Mouse (Mus musculus) spleen, adult 2 months (tissue): Measurements from ENCODE around the gene Mpnd. TPM values are rescaled to one million over a fixed set of nuclear protein-coding genes. Genes with fewer than 3 reads are reported as not detected.

Experiments
- DNase-seq, 2 experiments: peaks; one replicate each; pipeline versions ENCODE4 v3.0.0 to v3.0.0-alpha.2; 2012 to 2021; ENCODE audit warnings: low spot score in 2 of 2, low read depth in 1 of 2
- H3K27ac ChIP-seq: fragments of 200-500 bp; 2 replicates; pipeline ENCODE4 v1.5.1; 2012; ENCODE audit warnings: low read length, inconsistent platforms; ENCODE audit not compliant: insufficient read depth
- H3K27me3 ChIP-seq: fragments of 200-500 bp; 2 replicates; pipeline ENCODE4 v1.6.1; 2012; ENCODE audit warnings: mild to moderate bottlenecking, moderate library complexity, low read length, inconsistent platforms; ENCODE audit not compliant: control insufficient read depth, insufficient read depth
- H3K36me3 ChIP-seq: fragments of 200-500 bp; 2 replicates; pipeline ENCODE4 v1.6.1; 2012; ENCODE audit warnings: mild to moderate bottlenecking, low read length, inconsistent platforms; ENCODE audit not compliant: control insufficient read depth, insufficient read depth
- H3K4me1 ChIP-seq: fragments of 200-500 bp; 2 replicates; pipeline ENCODE4 v1.6.1; 2011; ENCODE audit warnings: inconsistent platforms; ENCODE audit not compliant: control insufficient read depth, insufficient read depth, insufficient read length
- H3K4me3 ChIP-seq: fragments of 200-500 bp; 2 replicates; pipeline ENCODE4 v1.5.1; 2011; ENCODE audit warnings: mild to moderate bottlenecking, inconsistent platforms; ENCODE audit not compliant: insufficient read depth, insufficient read length; ENCODE audit errors: extremely low read depth
- CTCF ChIP-seq: fragments of 200-500 bp; IDR thresholded peaks from 2 replicates; pipeline ENCODE4 v1.5.1; 2011; ENCODE audit warnings: mild to moderate bottlenecking, inconsistent platforms; ENCODE audit not compliant: insufficient read depth, insufficient read length, insufficient replicate concordance; ENCODE audit errors: extremely low read depth
- POLR2A ChIP-seq: fragments of 200-500 bp; IDR thresholded peaks from 2 replicates; pipeline ENCODE4 v1.6.1; 2011; ENCODE audit warnings: low read depth, low read length, inconsistent platforms
- WGBS: fragments of 180-500 bp; shearing (Covaris S2); methylation state at CpG from one replicate; pipeline ENCODE4 v1.1.7; 2018; 5-methylcytosine and 5-hydroxymethylcytosine counted together
- polyA plus RNA-seq: library from polyadenylated mRNA; depleted of rRNA; stranded (reverse); fragments of >200 nt; gene quantifications from 2 replicates; pipeline ENCODE4 v1.2.3, GENCODE M21; 2012

The Mpnd gene
- polyA plus RNA-seq, 1 experiment: 76.7 TPM

GRCm38 (mm10) chr17:55977301-55977700 lies 28.2 kb upstream of the Mpnd start:
- TF ChIP-seq CTCF (no peak), POLR2A (no peak)
- Histone ChIP-seq H3K27me3 (no peaks in the 10 kb centered on the region), H3K4me3 (no peak overlapping the region), H3K27ac (no peak overlapping the region), H3K36me3 (no peaks in the 10 kb centered on the region), H3K4me1 (no peaks in the 10 kb centered on the region)
- no peak for DNase-seq
- 73% methylated on average over 3 of the region's 3 CpGs for WGBS

GRCm38 (mm10) chr17:55986030-55986961 lies 19.2 kb upstream of the Mpnd start, which contains the start of gene Fsd1:
Gene Fsd1, plus strand, starts transcription at chr17:55986509.
- DNase-seq: no peak
- 15% methylated on average over 34 of the region's 35 CpGs for WGBS
- Histone ChIP-seq H3K36me3 (no peaks in the 10 kb centered on the region), H3K27me3 (peaks cover 5% of the 10 kb centered on the region; the same call in 1 of the 2 replicates), H3K4me3 (no peak within 1 kb of the TSS), H3K27ac (no peak within 1 kb of the TSS), H3K4me1 (peaks cover 2% of the 10 kb centered on the region; the same call in 1 of the 2 replicates)
- TF ChIP-seq CTCF (no peak), POLR2A (no peak)

GRCm38 (mm10) chr17:55990278-55990898 lies 15.1 kb upstream of the Mpnd start:
- no peak overlapping the region for H3K27ac ChIP-seq
- 87% methylated on average over 8 of the region's 8 CpGs for WGBS
- H3K36me3 ChIP-seq: no peaks in the 10 kb centered on the region
- H3K4me3 ChIP-seq: no peak overlapping the region
- H3K4me1 ChIP-seq: peaks cover 2% of the 10 kb centered on the region; the same call in 1 of the 2 replicates
- TF ChIP-seq POLR2A: no peak
- TF ChIP-seq CTCF: no peak
- no peak for DNase-seq
- H3K27me3 ChIP-seq: peaks cover 5% of the 10 kb centered on the region; the same call in 1 of the 2 replicates

- Histone ChIP-seq H3K4me3 (no peak overlapping the region), H3K27me3 (no peaks in the 10 kb centered on the region), H3K27ac (no peak overlapping the region), H3K36me3 (no peaks in the 10 kb centered on the region), H3K4me1 (no peaks in the 10 kb centered on the region)
- TF ChIP-seq CTCF: no peak
- DNase-seq: no peak
- WGBS: 90% methylated on average over 15 of the region's 15 CpGs
Observed at GRCm38 (mm10) chr17:55996007-55996406, 9.5 kb upstream of the Mpnd start.

- no peaks in the 10 kb centered on the region for H3K4me1 ChIP-seq
- no peaks in the 10 kb centered on the region for H3K36me3 ChIP-seq
- no peak overlapping the region for H3K27ac ChIP-seq
- DNase-seq: no peak
- 36% methylated on average over 30 of the region's 30 CpGs for WGBS
- no peak for TF ChIP-seq POLR2A
- no peak for TF ChIP-seq CTCF
- H3K4me3 ChIP-seq: no peak overlapping the region
- H3K27me3 ChIP-seq: no peaks in the 10 kb centered on the region
Observed at GRCm38 (mm10) chr17:55999794-56000499, 5.6 kb upstream of the Mpnd start.

GRCm38 (mm10) chr17:56003000-56003399 lies 2.5 kb upstream of the Mpnd start:
- H3K4me3 ChIP-seq: no peak overlapping the region
- H3K4me1 ChIP-seq: no peaks in the 10 kb centered on the region
- H3K27ac ChIP-seq: no peak overlapping the region
- DNase-seq: no peak
- H3K36me3 ChIP-seq: no peaks in the 10 kb centered on the region
- H3K27me3 ChIP-seq: no peaks in the 10 kb centered on the region
- 44% methylated on average over 3 of the region's 3 CpGs for WGBS
- no peak for TF ChIP-seq CTCF
- TF ChIP-seq POLR2A: no peak
